Mouse (Mus musculus) granulocyte monocyte progenitor cell, adult 5-6 weeks (primary cell): Measurements from ENCODE around the gene Olfr619. TPM values are rescaled to one million over a fixed set of nuclear protein-coding genes. Genes with fewer than 3 reads are reported as not detected.

ENCODE experiments used
- ATAC-seq: replicated peaks from 2 replicates; pipeline ENCODE4 v1.8.0; 2016; ENCODE audit warnings: mild to moderate bottlenecking, moderate TSS enrichment, inconsistent platforms; ENCODE audit not compliant: poor library complexity, severe bottlenecking
- total RNA-seq, 2 experiments: library from RNA; stranded (forward) in 1 of 2; stranded (reverse) in 1 of 2; fragments of 200-712, 200-1000 nt in 1 of 2; fragments of >200 nt in 1 of 2; fragmentation: Nextera tagmentation in 1 of 2; gene quantifications; 2 replicates each; pipeline ENCODE4 v1.2.3; 2014 to 2017

Olfr619 gene
- total RNA-seq (2014; fragmentation: Nextera tagmentation) (not detected in 2 replicates), total RNA-seq (2017) (not detected in 2 replicates)

DNA sequence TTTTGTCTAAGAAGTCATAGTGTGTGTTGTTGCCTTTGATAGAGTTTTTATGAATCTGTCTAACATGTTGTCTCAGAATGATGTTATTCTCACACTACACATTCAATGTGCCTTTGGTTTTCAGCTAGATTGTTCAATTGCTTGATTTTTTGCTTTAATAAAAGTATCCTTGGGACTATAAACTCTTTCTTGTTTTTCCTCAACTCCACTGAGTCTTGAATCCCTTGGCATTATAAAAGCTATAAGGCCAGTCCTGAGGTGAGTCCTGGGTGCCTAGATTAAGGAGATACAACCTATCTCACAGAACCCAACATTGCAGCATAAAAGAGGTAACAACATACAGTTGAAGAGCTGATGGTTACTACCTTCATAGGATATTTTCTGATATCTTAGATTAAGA lies at the start of gene Olfr619:
TSS of gene Olfr619 (plus strand) at position 301 of the 400 bp plus-strand sequence.
- no peak for ATAC-seq

- no peak for ATAC-seq
These were observed 44.6 kb upstream of the Olfr619 start, which contains the start of gene Olfr615 for GRCm38 (mm10) chr7:103555779-103556178. TSS of gene Olfr615 (plus strand) at chr7:103556079.

DNA sequence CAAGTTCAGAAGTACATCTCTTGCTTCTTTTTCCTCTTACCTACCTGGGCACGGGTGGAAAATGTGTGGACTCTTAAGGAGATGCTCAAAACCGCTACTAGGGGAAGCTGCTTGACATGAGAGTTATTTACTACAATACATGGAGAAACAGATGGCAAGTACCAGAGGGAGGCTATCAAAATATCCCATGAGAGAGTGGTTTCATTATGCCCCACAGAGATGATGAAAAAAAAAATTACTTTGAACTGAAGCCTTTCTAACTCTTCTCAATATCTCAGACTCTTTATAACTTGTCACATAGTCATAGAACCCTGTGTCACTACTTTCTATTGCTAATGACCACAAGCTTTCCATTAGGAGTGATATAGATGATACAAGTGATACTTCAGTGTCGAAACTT lies 31.3 kb upstream of the Olfr619 start, which contains the start of gene Olfr616:
TSS of gene Olfr616 (minus strand) at position 101 of the 400 bp plus-strand sequence.
- no peak for ATAC-seq

DNA sequence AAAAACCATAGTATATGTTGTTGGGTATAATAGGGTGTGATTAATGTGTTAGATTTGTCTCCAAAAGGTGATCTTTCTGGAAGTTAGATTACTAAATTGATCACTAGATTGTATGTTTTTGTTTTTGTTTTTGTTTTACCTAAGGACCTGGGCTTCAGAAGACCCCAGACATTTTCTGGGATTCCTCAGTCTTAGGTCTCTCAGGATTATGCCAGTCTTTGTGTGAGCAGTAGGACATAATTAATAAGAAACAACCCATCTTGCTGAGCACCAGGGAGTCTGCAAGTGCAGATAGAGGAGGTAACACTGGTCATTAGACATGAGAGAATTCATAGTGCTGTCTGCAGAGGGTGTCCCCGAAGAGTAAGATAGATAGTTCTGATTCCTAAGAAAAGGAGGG lies 27.6 kb upstream of the Olfr619 start, which contains the start of gene Olfr617:
TSS of gene Olfr617 (plus strand) at position 301 of the 400 bp plus-strand sequence.
- no peak for ATAC-seq

DNA sequence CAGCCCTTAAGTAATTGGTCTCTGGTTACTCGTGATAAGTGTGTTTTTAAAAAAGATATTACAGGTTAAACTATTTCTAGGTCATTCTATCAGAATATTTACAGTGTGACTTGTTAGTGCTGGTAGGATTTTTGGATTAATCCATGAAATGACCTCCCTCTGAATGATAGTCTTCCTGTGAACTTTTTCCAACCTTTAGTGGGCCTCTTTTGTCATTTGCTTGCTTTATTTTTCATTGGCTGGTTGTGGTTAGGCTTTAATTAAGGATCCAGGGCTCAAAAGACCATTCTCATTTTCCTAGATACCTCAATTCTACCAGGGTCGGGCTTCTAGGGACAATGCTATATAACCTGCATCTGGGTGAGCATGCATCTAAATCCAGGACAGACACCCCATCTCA lies 10.6 kb upstream of the Olfr619 start, which contains the start of gene Olfr618:
TSS of gene Olfr618 (plus strand) at position 301 of the 400 bp plus-strand sequence.
- ATAC-seq: no peak

GRCm38 (mm10) chr7:103607425-103607824 lies 7.0 kb downstream of the Olfr619 start:
- ATAC-seq: no peak

DNA sequence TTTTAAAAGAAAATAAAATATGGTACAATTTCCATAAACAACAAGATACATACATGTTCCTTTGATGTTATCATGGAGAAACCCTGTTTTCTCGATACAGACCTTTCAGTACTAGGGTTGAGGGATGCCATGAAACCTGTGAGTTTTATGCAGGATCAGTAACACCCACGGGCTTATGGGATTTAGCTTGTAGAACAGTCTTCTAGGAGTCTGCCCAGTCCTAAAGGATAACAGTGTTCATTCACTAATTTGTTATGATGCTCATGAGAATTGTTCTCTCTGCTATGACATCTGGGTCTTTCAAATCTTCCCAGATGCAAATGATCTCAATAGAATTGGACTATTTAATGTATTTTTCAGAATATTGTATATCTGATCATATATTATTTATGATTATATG lies 12.1 kb downstream of the Olfr619 start, which contains the start of gene Olfr620:
TSS of gene Olfr620 (minus strand) at position 101 of the 400 bp plus-strand sequence.
- no peak for ATAC-seq

GRCm38 (mm10) chr7:103636795-103637194 lies 36.4 kb downstream of the Olfr619 start:
- no peak for ATAC-seq

DNA sequence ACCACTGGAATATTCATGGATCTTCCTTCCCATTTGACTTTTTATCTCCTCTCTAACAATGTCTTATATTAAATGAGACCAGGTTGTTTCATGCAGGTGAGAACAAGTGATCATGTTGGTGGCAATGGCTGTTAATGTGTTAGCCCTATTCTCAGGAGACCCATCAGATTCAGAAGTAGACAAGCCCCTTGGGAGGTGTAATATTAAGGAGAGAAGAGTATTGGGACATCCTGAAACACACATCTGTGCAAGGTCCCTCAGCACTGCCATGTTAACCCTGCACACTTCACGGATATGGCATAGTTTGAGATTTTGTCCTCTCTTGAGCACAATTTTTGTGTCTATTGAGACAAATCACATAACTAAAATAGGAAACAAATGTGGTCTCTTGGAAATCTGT lies 42.2 kb downstream of the Olfr619 start, which contains the start of gene Olfr622:
TSS of gene Olfr622 (minus strand) at position 101 of the 400 bp plus-strand sequence.
- no peak for ATAC-seq

DNA sequence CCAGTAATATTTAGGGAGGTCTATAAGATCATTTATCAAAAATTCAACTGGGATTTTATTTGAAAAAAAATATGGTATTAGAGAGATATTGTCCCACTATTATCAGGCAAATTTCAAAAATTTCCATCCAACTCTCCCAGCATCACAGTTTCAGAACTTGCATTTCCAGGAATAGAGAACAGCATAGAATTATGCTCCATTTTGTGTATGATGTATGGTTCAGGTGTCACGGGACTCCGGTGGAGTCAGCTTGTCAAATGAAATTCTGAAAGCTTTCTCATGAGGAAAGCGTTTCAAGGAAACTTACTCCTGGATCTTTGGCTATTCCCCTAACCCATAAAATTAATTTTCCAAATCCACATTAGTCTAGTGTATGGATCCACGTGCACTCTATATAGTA lies 43.7 kb downstream of the Olfr619 start:
- ATAC-seq: no peak

Other genes with a start within 250 kb of the Olfr619 start
Only the 30 nearest of the 32 such genes appear.
- not detected in 2 replicates for gene Olfr601, start 237.9 kb upstream of the Olfr619 start, total RNA-seq (2014; fragmentation: Nextera tagmentation)
- gene Olfr601, start 237.9 kb upstream of the Olfr619 start, total RNA-seq (2017): not detected in 2 replicates
- not detected in 2 replicates for gene Olfr603, start 214.4 kb upstream of the Olfr619 start, total RNA-seq (2014; fragmentation: Nextera tagmentation)
- gene Olfr603, start 214.4 kb upstream of the Olfr619 start, total RNA-seq (2017): not detected in 2 replicates
- not detected in 2 replicates for gene Usp17lc, start 185.5 kb upstream of the Olfr619 start, total RNA-seq (2014; fragmentation: Nextera tagmentation)
- gene Usp17lc, start 185.5 kb upstream of the Olfr619 start, total RNA-seq (2017): not detected in 2 replicates
- gene Olfr605, start 155.1 kb upstream of the Olfr619 start, total RNA-seq (2014; fragmentation: Nextera tagmentation): not detected in 2 replicates
- not detected in 2 replicates for gene Olfr605, start 155.1 kb upstream of the Olfr619 start, total RNA-seq (2017)
- not detected in 2 replicates for gene Olfr606, start 151.5 kb upstream of the Olfr619 start, total RNA-seq (2014; fragmentation: Nextera tagmentation)
- gene Olfr606, start 151.5 kb upstream of the Olfr619 start, total RNA-seq (2017): not detected in 2 replicates
- gene Olfr607, start 136.4 kb upstream of the Olfr619 start, total RNA-seq (2014; fragmentation: Nextera tagmentation): not detected in 2 replicates
- not detected in 2 replicates for gene Olfr607, start 136.4 kb upstream of the Olfr619 start, total RNA-seq (2017)
- not detected in 2 replicates for gene Olfr608, start 130.7 kb upstream of the Olfr619 start, total RNA-seq (2014; fragmentation: Nextera tagmentation)
- not detected in 2 replicates for gene Olfr608, start 130.7 kb upstream of the Olfr619 start, total RNA-seq (2017)
- not detected in 2 replicates for gene Olfr609, start 102.5 kb upstream of the Olfr619 start, total RNA-seq (2014; fragmentation: Nextera tagmentation)
- gene Olfr609, start 102.5 kb upstream of the Olfr619 start, total RNA-seq (2017): not detected in 2 replicates
- gene Olfr610, start 88.5 kb upstream of the Olfr619 start, total RNA-seq (2014; fragmentation: Nextera tagmentation): not detected in 2 replicates
- not detected in 2 replicates for gene Olfr610, start 88.5 kb upstream of the Olfr619 start, total RNA-seq (2017)
- gene Olfr611, start 79.7 kb upstream of the Olfr619 start, total RNA-seq (2014; fragmentation: Nextera tagmentation): not detected in 2 replicates
- gene Olfr611, start 79.7 kb upstream of the Olfr619 start, total RNA-seq (2017): not detected in 2 replicates
- not detected in 2 replicates for gene Olfr612, start 57.9 kb upstream of the Olfr619 start, total RNA-seq (2014; fragmentation: Nextera tagmentation)
- gene Olfr612, start 57.9 kb upstream of the Olfr619 start, total RNA-seq (2017): not detected in 2 replicates
- not detected in 2 replicates for gene Olfr613, start 52.5 kb upstream of the Olfr619 start, total RNA-seq (2014; fragmentation: Nextera tagmentation)
- not detected in 2 replicates for gene Olfr613, start 52.5 kb upstream of the Olfr619 start, total RNA-seq (2017)
- gene Olfr615, start 44.5 kb upstream of the Olfr619 start, total RNA-seq (2014; fragmentation: Nextera tagmentation): not detected in 2 replicates
- gene Olfr615, start 44.5 kb upstream of the Olfr619 start, total RNA-seq (2017): not detected in 2 replicates
- not detected in 2 replicates for gene Olfr616, start 31.4 kb upstream of the Olfr619 start, total RNA-seq (2014; fragmentation: Nextera tagmentation)
- not detected in 2 replicates for gene Olfr616, start 31.4 kb upstream of the Olfr619 start, total RNA-seq (2017)
- not detected in 2 replicates for gene Olfr617, start 27.5 kb upstream of the Olfr619 start, total RNA-seq (2014; fragmentation: Nextera tagmentation)
- gene Olfr617, start 27.5 kb upstream of the Olfr619 start, total RNA-seq (2017): not detected in 2 replicates
- not detected in 2 replicates for gene Olfr618, start 10.5 kb upstream of the Olfr619 start, total RNA-seq (2014; fragmentation: Nextera tagmentation)
- not detected in 2 replicates for gene Olfr618, start 10.5 kb upstream of the Olfr619 start, total RNA-seq (2017)
- not detected in 2 replicates for gene Olfr620, start 12.0 kb downstream of the Olfr619 start, total RNA-seq (2014; fragmentation: Nextera tagmentation)
- gene Olfr620, start 12.0 kb downstream of the Olfr619 start, total RNA-seq (2017): not detected in 2 replicates
- not detected in 2 replicates for gene Olfr622, start 42.1 kb downstream of the Olfr619 start, total RNA-seq (2014; fragmentation: Nextera tagmentation)
- not detected in 2 replicates for gene Olfr622, start 42.1 kb downstream of the Olfr619 start, total RNA-seq (2017)
- not detected in 2 replicates for gene Olfr623, start 63.1 kb downstream of the Olfr619 start, total RNA-seq (2014; fragmentation: Nextera tagmentation)
- gene Olfr623, start 63.1 kb downstream of the Olfr619 start, total RNA-seq (2017): not detected in 2 replicates
- gene Olfr624, start 70.6 kb downstream of the Olfr619 start, total RNA-seq (2014; fragmentation: Nextera tagmentation): not detected in 2 replicates
- not detected in 2 replicates for gene Olfr624, start 70.6 kb downstream of the Olfr619 start, total RNA-seq (2017)
- not detected in 2 replicates for gene Olfr625-ps1, start 82.1 kb downstream of the Olfr619 start, total RNA-seq (2014; fragmentation: Nextera tagmentation)
- not detected in 2 replicates for gene Olfr625-ps1, start 82.1 kb downstream of the Olfr619 start, total RNA-seq (2017)
- not detected in 2 replicates for gene Olfr243, start 114.1 kb downstream of the Olfr619 start, total RNA-seq (2014; fragmentation: Nextera tagmentation)
- not detected in 2 replicates for gene Olfr243, start 114.1 kb downstream of the Olfr619 start, total RNA-seq (2017)
- not detected in 2 replicates for gene Olfr628, start 129.8 kb downstream of the Olfr619 start, total RNA-seq (2014; fragmentation: Nextera tagmentation)
- gene Olfr628, start 129.8 kb downstream of the Olfr619 start, total RNA-seq (2017): not detected in 2 replicates
- not detected in 2 replicates for gene Olfr629, start 144.4 kb downstream of the Olfr619 start, total RNA-seq (2014; fragmentation: Nextera tagmentation)
- gene Olfr629, start 144.4 kb downstream of the Olfr619 start, total RNA-seq (2017): not detected in 2 replicates
- gene Olfr630, start 156.8 kb downstream of the Olfr619 start, total RNA-seq (2014; fragmentation: Nextera tagmentation): not detected in 2 replicates
- gene Olfr630, start 156.8 kb downstream of the Olfr619 start, total RNA-seq (2017): not detected in 2 replicates
- gene Olfr69, start 171.0 kb downstream of the Olfr619 start, total RNA-seq (2014; fragmentation: Nextera tagmentation): not detected in 2 replicates
- not detected in 2 replicates for gene Olfr69, start 171.0 kb downstream of the Olfr619 start, total RNA-seq (2017)
- not detected in 2 replicates for gene Olfr68, start 179.1 kb downstream of the Olfr619 start, total RNA-seq (2014; fragmentation: Nextera tagmentation)
- gene Olfr68, start 179.1 kb downstream of the Olfr619 start, total RNA-seq (2017): not detected in 2 replicates
- not detected in 2 replicates for gene Olfr67, start 191.2 kb downstream of the Olfr619 start, total RNA-seq (2014; fragmentation: Nextera tagmentation)
- not detected in 2 replicates for gene Olfr67, start 191.2 kb downstream of the Olfr619 start, total RNA-seq (2017)
- not detected in 2 replicates for gene Hbb-bt, start 213.4 kb downstream of the Olfr619 start, total RNA-seq (2014; fragmentation: Nextera tagmentation)
- not detected in 2 replicates for gene Hbb-bt, start 213.4 kb downstream of the Olfr619 start, total RNA-seq (2017)
- not detected in 2 replicates for gene Hbb-bs, start 227.5 kb downstream of the Olfr619 start, total RNA-seq (2014; fragmentation: Nextera tagmentation)
- 1.6 and 5.2 TPM in 2 replicates for gene Hbb-bs, start 227.5 kb downstream of the Olfr619 start, total RNA-seq (2017)